Mouse (Mus musculus): Measurements from ENCODE around the gene Tkt.

The Tkt gene

DNA sequence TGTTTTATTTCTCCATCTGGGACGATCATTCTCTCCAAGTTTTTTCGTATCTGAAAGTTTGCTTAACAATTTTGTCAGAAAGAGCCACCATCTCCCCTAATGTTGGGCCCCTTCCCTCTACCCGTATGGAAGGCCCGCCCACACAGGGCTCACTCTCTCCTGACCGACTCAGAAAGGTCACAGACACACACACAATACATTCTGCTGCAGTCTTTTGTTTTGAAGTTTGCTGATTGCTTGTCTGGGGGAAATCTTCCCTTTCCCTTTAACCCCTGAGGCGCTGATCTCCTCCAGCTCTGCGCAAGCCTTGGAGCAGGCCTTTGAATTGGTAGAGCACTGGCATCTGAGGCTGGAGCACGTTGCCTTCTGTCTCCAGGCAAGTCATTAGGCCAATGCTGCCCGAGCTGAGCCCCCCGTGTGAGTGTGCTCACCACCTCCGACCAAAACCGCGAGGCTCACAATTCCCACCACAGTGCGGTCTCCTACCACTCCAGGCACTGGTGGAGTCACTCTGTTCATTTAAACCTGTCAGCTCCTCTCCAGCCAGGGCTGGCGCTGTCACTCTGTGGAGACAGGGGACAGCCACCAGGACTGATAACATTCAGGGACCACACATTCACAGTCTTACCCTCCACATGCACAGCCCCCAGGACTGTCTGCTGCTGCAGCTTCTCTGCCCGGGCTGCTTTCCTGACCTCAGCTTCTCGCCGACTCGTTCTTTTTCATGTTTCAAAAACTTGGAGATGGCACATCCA, 36.5 kb downstream of the Tkt start:
- CTCF ChIA-PET, result interaction anchor here (0.9 kb wide), 1 partner anchor 87 kb away, joined by 6 read pairs; no protein-coding TSS in a partner anchor

DNA sequence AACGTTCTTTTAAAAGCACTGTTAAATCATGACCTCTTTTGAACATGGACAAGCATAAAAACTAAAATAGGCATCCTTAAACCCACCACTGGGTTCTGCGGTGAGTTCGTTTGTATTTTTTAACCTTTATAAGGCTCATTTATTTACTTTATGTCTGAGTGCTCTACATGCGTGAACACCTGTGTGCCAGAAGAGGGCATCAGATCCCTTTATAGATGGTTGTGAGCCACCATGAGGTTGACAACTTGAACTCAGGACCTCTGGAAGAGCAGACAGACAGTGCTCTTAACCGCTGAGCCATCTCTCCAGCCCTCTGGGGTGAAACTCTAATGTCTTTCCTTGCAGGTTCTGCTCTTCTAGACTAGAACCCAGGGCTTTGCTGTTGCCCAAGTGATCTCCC, 37.2 kb downstream of the Tkt start:
- CTCF ChIA-PET, result no interaction called here

DNA sequence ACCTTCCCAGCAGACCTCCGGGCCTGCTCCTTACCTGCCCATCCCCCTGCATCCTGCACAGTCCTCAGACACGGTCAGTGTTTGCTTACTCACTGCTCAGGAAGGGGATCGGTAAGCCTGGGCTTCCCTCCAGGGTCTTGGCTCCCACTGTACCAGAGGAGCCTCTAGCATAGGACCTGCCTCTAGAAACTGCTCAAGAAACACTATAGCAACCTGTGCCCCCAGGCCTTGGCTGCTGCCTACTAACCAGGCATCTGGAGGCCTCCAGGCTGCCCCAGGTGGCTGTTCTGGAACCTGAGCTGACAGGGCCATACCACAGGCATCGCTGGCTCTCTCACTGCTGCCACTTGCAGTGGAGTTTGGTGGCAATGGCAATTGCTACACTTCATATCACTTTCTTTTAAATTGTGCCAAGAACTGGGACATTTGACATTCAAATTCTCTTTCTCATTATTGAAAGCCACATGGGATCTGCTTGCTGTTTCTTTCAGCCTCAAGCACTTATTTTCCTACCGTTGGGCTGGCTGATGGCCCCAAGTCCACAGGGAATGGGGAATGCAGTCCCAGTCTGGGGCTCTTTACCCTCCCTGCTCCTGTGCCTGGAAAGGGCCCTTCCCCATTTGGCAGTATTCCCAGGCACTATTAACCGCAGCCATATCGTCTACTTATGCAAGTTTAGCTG, 38.8 kb downstream of the Tkt start:
- CTCF ChIA-PET, result interaction anchor here (0.7 kb wide), 1 partner anchor 52 kb away, joined by 3 read pairs; no protein-coding TSS in a partner anchor

DNA sequence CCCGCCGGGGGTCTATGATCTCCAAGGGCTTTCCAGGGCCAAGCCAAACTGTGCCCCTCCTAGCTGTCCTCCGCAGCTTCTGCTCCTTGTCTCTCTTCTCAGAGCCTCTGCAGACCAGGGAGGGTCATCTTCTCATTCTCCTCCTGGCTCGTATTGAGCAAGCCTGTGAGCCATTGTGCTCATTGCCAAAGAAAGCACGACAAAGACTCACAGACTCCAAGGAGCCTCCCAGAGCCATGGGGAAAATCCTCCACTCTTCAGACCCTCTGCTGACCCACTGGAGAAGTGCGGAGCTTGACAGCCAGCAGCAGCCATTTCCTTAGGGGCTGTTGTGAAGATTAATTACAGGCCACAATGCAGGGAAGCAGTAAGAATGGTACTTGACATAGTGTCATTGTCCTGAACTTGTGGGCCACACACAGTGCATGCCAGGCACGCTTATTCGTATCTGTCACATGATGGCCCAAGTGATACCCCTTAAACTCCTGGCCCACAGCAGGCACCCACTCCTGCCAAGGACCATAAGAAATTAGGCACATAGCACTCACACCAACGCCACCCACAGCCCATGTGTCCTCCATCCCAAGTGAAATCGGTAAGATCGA, 42.0 kb downstream of the Tkt start:
- CTCF ChIA-PET, result no interaction called here

DNA sequence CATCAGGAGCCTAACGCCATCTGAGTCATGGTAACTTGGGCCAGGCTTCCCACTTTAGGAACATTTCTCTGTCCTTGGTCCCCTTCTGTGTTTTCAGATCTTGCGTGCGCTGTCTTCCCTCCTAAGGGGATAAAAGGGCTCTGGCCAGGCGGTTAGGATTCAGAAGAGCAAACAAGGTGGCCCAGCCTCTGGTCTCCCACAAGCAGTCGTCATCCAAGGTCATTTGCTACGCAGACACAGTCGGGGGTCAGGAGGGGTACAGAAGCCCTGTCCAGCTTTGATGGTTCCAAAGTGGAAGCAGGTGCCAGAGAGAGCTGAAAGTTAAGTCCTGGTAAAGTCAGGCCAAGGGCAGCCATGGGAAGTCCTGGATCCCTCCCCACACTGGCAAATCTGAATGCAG, 42.8 kb downstream of the Tkt start:
- CTCF ChIA-PET, result interaction anchor here (0.5 to 2.2 kb wide), 4 partner anchors 37 to 130 kb away, joined by 3 to 9 read pairs (median 4); no protein-coding TSS in a partner anchor

DNA sequence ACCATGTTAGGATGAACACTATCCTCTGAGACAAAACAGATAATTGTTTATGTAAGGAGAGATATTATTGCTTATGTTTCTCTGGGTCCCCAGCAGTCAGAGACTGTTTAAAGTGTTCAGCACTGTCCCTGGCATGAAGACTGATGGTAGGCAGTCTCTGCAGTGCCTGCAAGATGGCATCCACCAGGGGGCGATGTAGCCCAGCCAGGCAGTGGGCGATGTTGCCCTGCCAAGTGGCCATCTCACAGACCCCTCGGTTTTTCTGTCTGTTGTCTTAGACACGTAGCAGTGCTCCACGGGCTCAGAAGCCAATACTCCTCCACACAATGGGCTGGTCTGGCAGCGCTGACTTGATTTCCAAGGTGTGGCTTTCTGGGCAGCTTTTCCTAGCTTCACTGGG, 43.3 kb downstream of the Tkt start:
- CTCF ChIA-PET, result interaction anchor here (0.5 to 2.2 kb wide), 5 partner anchors 37 to 130 kb away, joined by 3 to 9 read pairs (median 3); no protein-coding TSS in a partner anchor

DNA sequence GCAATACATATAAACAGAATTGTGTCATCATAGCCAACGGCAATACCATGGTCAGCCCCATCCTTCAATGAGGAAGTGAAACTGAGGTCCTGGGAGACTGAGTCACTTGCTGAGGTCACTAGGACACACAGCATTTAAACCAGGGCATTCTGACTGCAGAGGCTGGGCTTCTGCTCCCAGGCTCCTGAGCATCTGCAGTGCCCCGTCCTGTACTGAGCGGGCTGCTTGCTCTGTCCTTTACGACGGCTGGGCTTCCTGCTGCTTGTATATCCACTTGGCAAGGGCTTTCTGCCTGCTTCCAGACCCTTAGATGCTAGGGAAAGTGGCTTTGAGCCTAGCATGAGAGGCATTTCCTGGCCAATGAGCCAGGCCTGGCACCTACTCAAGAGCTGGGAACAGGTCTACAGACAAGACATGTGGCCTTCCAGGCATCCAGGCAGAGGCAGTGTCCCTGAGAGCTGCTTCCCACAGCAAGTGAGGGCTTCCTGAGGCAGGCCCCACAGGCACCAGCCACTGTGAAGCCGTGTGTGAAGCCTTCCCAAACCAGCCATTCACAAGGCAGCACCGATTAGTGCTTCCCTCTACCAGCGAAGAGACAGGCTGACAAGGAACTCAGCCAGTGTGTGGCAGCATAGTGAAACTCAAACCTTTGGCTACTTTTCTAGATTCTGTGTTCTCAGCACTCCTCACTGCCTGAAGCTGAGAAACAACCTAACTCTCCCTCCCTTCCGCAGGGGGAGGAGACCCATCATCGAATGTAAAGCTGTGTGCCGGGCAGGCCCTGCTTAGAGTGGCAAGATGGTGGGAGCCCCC, 45.3 kb downstream of the Tkt start:
- CTCF ChIA-PET, result interaction anchor here (0.6 to 2.2 kb wide), 2 partner anchors 14 to 78 kb away, joined by 3 to 9 read pairs; no protein-coding TSS in a partner anchor

DNA sequence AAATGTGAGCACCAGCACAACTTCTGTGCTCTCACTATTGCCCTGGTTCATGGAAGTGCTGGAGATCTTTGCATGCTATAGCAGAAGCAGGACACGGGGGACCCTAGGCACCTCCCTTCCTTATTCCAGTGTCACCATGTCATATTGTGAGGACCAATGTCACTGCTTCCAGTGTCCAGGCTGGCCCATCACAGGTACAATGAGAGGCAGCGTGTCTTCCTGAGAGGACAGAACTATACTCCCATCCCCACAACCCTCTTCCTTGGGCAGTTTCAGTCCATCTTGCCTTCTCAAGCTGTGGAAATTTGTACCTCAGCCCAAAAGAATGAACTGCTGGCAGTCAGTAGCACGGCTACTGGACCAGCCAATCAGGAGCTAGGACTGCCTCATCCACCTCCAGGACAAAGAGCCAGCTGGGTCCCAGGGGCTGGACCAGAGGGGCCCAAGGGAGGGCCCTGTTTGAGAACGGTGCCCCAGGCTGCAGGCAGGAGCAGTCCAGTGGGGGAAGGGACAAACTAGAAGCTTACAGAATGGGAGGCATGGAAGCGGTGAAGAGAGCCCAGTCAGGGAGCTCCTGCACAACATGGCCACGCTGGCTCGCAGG, 46.0 kb downstream of the Tkt start:
- CTCF ChIA-PET, result interaction anchor here (0.5 kb wide), 1 partner anchor 463 kb away, joined by 5 read pairs; no protein-coding TSS in a partner anchor

DNA sequence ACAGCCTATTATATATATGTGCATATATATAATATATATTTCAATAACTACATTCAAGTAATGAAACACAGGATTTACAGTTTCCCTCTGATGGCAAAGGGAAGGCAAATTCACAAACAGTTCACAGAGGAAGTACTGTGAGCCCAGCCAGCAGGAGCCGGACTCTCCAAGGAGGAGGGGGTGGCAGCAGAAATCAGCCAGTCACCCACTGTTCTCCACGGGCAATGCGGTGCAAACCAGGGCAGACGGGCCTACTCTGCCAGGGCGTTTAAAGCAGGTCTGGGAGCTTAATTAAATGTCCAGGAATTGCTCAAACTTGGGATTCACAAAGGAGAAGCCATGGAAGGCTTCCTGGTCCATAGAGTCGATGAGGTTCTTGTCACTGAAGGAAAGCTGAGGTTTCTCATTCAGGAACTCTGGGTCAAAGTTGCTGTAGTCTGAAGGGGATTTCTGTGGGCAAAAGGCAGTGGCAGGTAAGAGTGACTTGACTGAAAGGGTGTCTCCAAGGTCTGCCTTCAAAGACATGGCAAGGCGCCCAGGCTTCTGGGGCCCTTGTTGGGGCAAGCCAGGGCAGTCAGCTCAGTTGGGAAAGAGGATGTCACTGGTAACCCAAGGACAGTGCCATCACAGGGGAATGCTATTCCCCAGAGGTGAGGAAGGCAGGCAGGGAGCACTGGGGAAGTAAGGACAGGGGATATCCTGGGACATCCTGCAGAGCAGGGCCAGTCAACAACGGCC, 47.6 kb downstream of the Tkt start:
- CTCF ChIA-PET, result interaction anchor here (0.6 to 1.1 kb wide), 3 partner anchors 16 to 21 kb away, joined by 3 to 6 read pairs (median 4); no protein-coding TSS in a partner anchor

DNA sequence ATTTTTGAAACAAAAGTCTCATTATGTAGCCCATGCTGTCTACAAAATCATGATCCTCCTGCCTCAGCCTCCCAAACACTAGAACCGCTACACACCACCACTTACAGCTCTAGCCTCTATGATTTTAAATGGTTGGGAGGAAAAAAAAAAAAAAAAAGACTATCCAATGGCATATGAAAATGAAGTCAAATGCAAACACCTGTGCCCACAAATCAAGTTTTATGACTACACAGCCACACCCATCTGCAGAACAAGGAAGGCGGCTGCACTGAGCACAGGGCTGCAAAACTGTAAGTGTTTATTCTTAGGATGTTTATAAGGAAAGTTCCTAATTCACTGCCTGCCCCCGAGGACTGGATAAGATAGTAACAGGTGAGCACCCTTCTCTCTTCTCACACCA, 48.2 kb downstream of the Tkt start:
- CTCF ChIA-PET, result interaction anchor here (0.6 to 1.1 kb wide), 3 partner anchors 16 to 22 kb away, joined by 3 to 6 read pairs (median 4); no protein-coding TSS in a partner anchor

DNA sequence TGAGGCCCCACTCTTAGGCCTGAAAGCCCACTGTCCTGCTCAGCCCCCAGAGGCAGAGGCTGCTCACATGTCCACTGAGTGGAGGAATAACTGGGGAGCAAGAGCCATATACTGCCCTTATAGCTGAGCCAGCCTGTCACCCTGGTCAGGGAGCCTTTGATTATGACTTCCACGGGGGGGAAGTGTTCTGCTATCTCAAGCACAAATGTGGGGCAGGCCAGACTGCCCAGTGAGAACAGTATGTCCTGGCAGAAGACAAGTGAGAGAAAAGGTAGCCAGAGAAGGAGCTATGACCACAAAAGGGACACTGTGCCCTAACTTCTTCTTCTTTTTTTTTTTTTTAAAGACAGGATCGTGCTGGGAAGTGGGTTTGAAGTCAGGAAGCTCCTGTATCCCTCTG, 49.0 kb downstream of the Tkt start:
- CTCF ChIA-PET, result interaction anchor here (0.9 kb wide), 1 partner anchor 74 kb away, joined by 8 read pairs; no protein-coding TSS in a partner anchor

DNA sequence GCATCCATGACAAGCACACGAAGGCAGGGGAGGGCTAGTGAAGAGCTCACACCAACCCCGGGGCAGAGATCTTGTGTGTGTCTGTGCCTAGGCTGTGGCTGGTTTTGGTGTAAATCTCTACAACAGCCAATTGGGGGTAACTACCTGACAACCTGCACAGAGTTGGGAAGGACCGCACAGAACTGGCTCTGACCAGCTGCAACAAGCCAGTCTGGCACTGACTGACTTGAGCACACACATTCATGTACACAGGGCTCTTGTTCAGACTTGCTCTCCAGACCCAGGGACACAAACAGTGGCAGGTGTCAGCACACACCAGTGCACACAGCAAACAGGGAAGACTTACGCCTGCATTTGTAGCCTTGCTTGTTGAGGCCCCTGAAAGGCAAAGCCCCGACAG, 58.7 kb downstream of the Tkt start:
- CTCF ChIA-PET, result no interaction called here

DNA sequence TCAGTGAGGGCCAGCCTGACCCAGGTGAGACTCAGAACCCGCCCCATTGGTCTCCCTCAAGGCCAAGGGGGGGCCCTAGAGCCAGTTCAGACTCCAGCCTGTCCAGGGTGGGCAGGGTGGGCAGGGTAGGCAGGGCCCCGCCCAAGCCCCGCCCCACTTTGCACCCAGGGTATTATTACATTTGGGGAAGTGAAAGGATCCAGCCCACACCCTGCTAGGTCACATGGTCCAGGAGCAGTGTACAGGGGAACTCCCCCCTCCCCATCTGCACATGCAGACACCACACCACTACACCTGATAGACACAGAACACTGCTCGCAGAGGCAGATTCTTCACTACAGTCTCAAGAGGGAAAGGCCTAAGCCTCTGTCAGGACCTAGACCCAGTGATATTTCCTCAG, 59.5 kb downstream of the Tkt start:
- CTCF ChIA-PET, result no interaction called here

DNA sequence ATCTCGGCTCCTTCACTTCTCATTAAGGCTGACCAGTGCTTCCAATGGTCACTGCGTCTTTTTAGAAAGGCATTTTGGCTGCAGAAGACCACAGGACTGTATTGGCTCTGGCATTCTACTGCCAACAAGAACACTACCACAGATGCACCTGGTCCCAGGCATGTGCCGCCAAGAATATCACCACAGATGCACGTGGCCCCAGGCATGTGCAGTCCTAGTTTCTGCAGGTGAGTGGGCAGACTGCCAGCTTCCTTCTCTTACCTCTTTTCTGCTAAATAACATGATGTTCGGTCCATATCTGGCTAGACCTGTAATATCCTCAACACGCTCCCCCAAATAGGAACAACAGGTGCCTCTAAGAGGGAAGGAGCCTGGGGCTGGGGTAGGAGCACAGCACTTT, 60.0 kb downstream of the Tkt start:
- CTCF ChIA-PET, result no interaction called here

DNA sequence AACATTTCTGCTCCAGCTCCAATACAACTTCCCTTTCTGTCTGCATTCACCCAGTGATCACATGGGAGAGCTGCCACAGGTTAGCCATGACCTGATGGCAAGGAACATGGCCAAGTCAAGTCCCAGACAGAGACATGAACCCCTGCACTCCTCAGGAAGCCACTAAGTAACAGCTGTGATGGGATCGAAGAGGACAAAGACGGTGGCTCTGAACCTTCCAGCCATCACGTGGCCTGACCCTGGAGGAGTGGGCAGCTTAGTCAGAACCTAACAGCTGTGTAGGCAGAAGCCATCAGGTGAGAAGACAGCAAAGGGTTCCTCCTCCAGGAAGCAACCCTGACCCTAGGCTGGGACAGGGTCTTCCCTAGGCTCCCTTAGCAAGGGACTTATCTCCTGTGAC, 61.3 kb downstream of the Tkt start:
- CTCF ChIA-PET, result no interaction called here

DNA sequence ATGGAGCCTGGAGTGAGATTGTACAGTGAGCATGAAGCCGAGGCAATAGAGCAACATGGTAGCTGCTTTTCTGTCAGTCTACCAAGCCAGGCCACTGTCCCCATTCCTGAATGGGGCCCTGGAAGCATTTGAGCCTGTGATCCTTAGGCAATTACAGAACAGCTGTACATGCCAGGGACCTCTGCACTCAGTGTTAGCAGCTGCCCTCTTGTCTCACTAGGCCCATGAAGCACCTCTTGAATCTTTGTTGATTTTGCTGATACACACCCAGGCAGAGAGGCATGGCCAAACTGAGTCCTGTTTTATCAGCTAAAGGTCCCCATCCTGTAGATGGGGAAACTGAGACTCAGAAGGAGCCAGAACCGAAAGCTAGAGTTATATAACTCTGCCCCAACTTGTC, 62.1 kb downstream of the Tkt start:
- CTCF ChIA-PET, result interaction anchor here (1.5 kb wide), 1 partner anchor 43 kb away, joined by 5 read pairs; the partner anchor contains the start of gene Rft1

DNA sequence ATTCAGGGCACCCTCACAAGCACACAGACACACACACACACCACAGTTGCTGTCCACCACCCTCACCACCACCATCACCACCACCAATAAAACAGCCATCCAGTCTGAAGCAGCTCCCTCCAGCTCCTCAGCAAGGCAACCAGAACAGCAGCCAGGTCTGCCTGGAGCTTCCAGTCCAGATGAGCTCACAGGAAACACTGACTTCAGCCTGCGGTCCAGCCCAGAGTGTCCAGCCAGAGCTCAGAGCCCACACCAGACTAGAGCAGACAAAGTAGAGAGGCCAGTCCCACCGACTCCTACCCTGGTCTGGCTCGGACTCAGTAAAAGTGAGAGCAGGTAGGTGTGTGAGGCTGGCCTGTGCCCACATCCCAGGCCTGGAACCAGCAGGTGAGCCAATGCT, 62.8 kb downstream of the Tkt start:
- CTCF ChIA-PET, result interaction anchor here (1.5 kb wide), 1 partner anchor 43 kb away, joined by 5 read pairs; the partner anchor contains the start of gene Rft1

DNA sequence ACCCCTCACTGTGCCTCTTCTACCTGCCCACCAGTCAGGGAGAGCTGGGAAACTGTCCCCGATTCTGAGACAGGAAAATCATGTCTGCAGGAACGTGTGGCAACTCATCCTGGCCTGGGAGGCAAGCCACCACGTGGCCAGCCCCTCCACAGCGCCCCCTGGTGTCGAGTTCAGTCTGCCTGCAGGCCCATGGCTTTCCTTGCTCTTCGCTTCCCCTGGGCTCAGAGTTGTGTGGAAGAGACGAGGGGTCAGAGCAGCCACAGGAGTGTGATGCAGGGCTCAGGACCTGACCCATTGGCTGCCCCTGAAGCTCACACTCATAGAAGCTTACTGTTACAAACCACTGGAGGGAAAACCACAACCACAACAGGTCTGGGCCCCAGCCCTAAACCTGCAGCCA, 64.4 kb downstream of the Tkt start:
- CTCF ChIA-PET, result interaction anchor here (0.6 to 1.6 kb wide), 4 partner anchors 12 to 22 kb away, joined by 3 to 4 read pairs (median 4); no protein-coding TSS in a partner anchor

DNA sequence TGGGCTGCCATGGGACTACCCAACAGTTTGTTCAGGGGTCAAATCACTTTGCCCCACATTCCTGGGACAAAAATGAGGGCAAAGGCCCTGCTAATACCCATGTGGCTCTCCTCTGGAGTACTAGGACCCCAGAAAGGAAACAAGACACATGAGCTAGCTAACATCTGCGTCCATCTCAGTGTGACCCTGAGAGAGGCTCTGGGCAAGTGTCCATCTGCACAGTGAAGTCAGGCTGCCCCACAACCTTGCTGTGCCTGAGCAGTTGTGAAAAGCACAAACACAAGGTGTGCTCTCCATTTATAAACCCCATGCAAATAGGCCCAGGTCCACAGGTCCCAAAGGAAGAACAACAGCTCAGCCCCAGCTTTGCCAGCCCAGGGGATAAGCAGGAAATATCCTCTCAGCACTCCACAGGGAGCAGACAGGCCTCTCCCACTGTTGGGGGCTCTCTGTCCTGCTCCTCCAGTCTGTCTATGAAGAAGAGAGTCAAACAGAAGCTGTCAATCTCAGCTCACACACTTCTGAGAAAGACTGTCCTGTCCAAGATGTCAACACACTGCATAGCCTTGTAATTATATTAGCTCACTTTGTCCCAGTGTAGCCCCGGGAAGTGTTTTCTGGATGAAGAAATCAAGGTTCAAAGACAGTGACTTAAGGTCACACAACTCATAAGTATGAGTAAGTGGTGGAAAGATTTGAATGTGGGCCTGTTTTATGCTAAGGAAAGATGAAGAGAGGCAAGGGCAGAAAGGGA, 65.0 kb downstream of the Tkt start:
- CTCF ChIA-PET, result interaction anchor here (0.6 to 1.5 kb wide), 3 partner anchors 15 to 921 kb away, joined by 3 to 11 read pairs (median 4); no protein-coding TSS in a partner anchor
